Mouse (Mus musculus): ENCODE data around the gene Obsl1.

Obsl1 gene

GRCm38 (mm10) chr1:75455433-75455832, 50.8 kb downstream of the Obsl1 start:
- no peak for DNase-seq (ENCODE audit: low spot score)

GRCm38 (mm10) chr1:75451900-75452299, 54.4 kb downstream of the Obsl1 start:
- DNase-seq (ENCODE audit: low spot score): no peak

- no peak for DNase-seq (ENCODE audit: low spot score)
Measured at GRCm38 (mm10) chr1:75450314-75451005, 55.8 kb downstream of the Obsl1 start, which contains the start of gene Asic4. Gene Asic4 (plus strand): TSS chr1:75450436.

GRCm38 (mm10) chr1:75449377-75450135, 56.7 kb downstream of the Obsl1 start:
- DNase-seq (ENCODE audit: low spot score): no peak

GRCm38 (mm10) chr1:75448937-75449336, 57.3 kb downstream of the Obsl1 start:
- no peak for DNase-seq (ENCODE audit: low spot score)

GRCm38 (mm10) chr1:75448052-75448431, 58.2 kb downstream of the Obsl1 start:
- DNase-seq (ENCODE audit: low spot score): no peak

GRCm38 (mm10) chr1:75447265-75448051, 58.8 kb downstream of the Obsl1 start:
- no peak for DNase-seq (ENCODE audit: low spot score)

GRCm38 (mm10) chr1:75446656-75447055, 59.6 kb downstream of the Obsl1 start:
- no peak for DNase-seq (ENCODE audit: low spot score)

- peak; percentile 57 for DNase-seq (ENCODE audit: low spot score)
Measured at GRCm38 (mm10) chr1:75445751-75446611, 60.3 kb downstream of the Obsl1 start.

GRCm38 (mm10) chr1:75445141-75445701, 61.0 kb downstream of the Obsl1 start:
- DNase-seq (ENCODE audit: low spot score): no peak

- no peak for DNase-seq (ENCODE audit: low spot score)
Measured at GRCm38 (mm10) chr1:75444208-75444607, 62.0 kb downstream of the Obsl1 start.

GRCm38 (mm10) chr1:75443247-75444024, 62.8 kb downstream of the Obsl1 start:
- DNase-seq (ENCODE audit: low spot score): no peak

- DNase-seq (ENCODE audit: low spot score): no peak
Measured at GRCm38 (mm10) chr1:75442811-75443210, 63.4 kb downstream of the Obsl1 start.

GRCm38 (mm10) chr1:75442171-75442570, 64.1 kb downstream of the Obsl1 start:
- DNase-seq (ENCODE audit: low spot score): no peak

GRCm38 (mm10) chr1:75441471-75441996, 64.7 kb downstream of the Obsl1 start:
- no peak for DNase-seq (ENCODE audit: low spot score)

GRCm38 (mm10) chr1:75440661-75441060, 65.6 kb downstream of the Obsl1 start:
- no peak for DNase-seq (ENCODE audit: low spot score)

GRCm38 (mm10) chr1:75438782-75439181, 67.5 kb downstream of the Obsl1 start:
- no peak for DNase-seq (ENCODE audit: low spot score)

GRCm38 (mm10) chr1:75435475-75436328, 70.5 kb downstream of the Obsl1 start, which contains the start of gene Gmppa:
Gene Gmppa (plus strand): TSS chr1:75435930.
- DNase-seq (ENCODE audit: low spot score): peak; percentile 80

All from testis, postnatal 14 days (tissue).